Mouse (Mus musculus): ENCODE data around the gene Kantr. TPM values are rescaled to one million over a fixed set of nuclear protein-coding genes. Genes with fewer than 3 reads are reported as not detected.

Kantr gene
- 44.1 TPM in 2 replicates for polyA plus RNA-seq (2015; fragmentation: Nextera tagmentation; extraction: Ambion mirVana)

DNA sequence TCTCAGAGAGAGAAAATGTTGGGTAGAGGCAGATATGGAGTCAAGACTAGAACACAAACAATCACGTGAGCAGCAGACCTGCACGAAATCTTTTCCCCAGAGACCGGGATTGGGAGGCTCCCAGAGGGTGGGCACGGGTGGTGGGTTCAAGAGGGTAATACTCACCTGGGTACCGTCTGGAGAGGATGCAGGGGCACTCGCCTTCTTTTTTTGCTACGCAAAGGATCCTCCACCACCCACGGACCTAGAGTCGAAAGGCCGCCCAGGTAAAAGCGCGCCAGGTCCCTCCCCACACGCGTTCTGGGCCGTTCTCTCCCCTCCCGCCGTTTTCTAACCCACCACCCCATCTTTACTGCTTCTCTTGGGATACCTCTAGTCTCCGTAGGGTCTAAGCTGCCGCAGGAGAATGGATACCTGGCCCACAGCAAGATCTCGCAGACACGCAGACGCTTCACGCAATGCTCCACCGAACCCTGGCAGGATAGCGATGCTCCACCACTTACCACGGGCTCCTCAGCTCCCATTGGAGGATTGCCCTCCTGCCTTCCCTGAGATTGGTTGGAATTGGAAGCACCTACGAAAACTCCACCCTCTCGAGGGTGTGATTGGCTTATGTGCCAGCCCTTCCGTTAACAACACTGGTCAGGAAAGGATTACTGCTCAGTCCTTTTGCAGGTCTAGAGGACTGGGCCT is at the start of gene Kantr:
Gene Kantr (minus strand): TSS at position 500 of the 693 bp plus-strand sequence.
- no peaks in the 10 kb centered on the region for H3K36me3 ChIP-seq (ENCODE audit: control insufficient read depth, insufficient read depth, low read length)
- 14% methylated on average over 28 of the region's 29 CpGs for WGBS
- H3K27ac ChIP-seq (ENCODE audit: low read length), result peak within 1 kb of the TSS; percentile 80
- peak; percentile 99 for ATAC-seq
- peak within 1 kb of the TSS; percentile 54 for H3K4me2 ChIP-seq (ENCODE audit: low read length)
- H3K9me3 ChIP-seq (replicated peaks; ENCODE audit: control insufficient read depth, low read length, poor library complexity, severe bottlenecking), result no peaks in the 10 kb centered on the region
- peaks cover 8% of the 10 kb centered on the region for H3K4me1 ChIP-seq (ENCODE audit: control insufficient read depth, insufficient read depth, low read length)
- peak within 1 kb of the TSS; percentile 58 for H3K9ac ChIP-seq (ENCODE audit: low read depth, low read length)
- H3K27me3 ChIP-seq (ENCODE audit: control insufficient read depth, insufficient read depth, low read depth, low read length), result peaks cover 24% of the 10 kb centered on the region
- H3K4me3 ChIP-seq (ENCODE audit: low read depth, low read length), result peak within 1 kb of the TSS; percentile 53

GRCm38 (mm10) chrX:152368397-152369273 is 41.3 kb upstream of the Kantr start, which contains the start of gene Gpr173:
TSS of gene Gpr173 (minus strand) at chrX:152368704.
- H3K27me3 ChIP-seq (ENCODE audit: control insufficient read depth, insufficient read depth, low read depth, low read length), result peaks cover 15% of the 10 kb centered on the region
- H3K4me2 ChIP-seq (ENCODE audit: low read length), result peak within 1 kb of the TSS; percentile 71
- 16% methylated on average over 19 of the region's 24 CpGs for WGBS
- peak; percentile 96 for ATAC-seq
- H3K9me3 ChIP-seq (replicated peaks; ENCODE audit: control insufficient read depth, low read length, poor library complexity, severe bottlenecking), result no peaks in the 10 kb centered on the region
- peak within 1 kb of the TSS; percentile 87 for H3K27ac ChIP-seq (ENCODE audit: low read length)
- peaks cover 23% of the 10 kb centered on the region for H3K4me1 ChIP-seq (ENCODE audit: control insufficient read depth, insufficient read depth, low read length)
- no peaks in the 10 kb centered on the region for H3K36me3 ChIP-seq (ENCODE audit: control insufficient read depth, insufficient read depth, low read length)
- peak within 1 kb of the TSS; percentile 59 for H3K4me3 ChIP-seq (ENCODE audit: low read depth, low read length)
- peak within 1 kb of the TSS; percentile 72 for H3K9ac ChIP-seq (ENCODE audit: low read depth, low read length)

GRCm38 (mm10) chrX:152368054-152368396 is 40.7 kb upstream of the Kantr start:
- peak overlapping the region; percentile 59 for H3K4me3 ChIP-seq (ENCODE audit: low read depth, low read length)
- H3K36me3 ChIP-seq (ENCODE audit: control insufficient read depth, insufficient read depth, low read length), result no peaks in the 10 kb centered on the region
- H3K27ac ChIP-seq (ENCODE audit: low read length), result peak overlapping the region; percentile 87
- ATAC-seq, result peak; percentile 53
- H3K9me3 ChIP-seq (replicated peaks; ENCODE audit: control insufficient read depth, low read length, poor library complexity, severe bottlenecking), result no peaks in the 10 kb centered on the region
- peaks cover 15% of the 10 kb centered on the region for H3K27me3 ChIP-seq (ENCODE audit: control insufficient read depth, insufficient read depth, low read depth, low read length)
- peak overlapping the region; percentile 71 for H3K4me2 ChIP-seq (ENCODE audit: low read length)
- WGBS, result 36% methylated on average over 4 of the region's 4 CpGs
- H3K9ac ChIP-seq (ENCODE audit: low read depth, low read length), result peak overlapping the region; percentile 72
- H3K4me1 ChIP-seq (ENCODE audit: control insufficient read depth, insufficient read depth, low read length), result peaks cover 23% of the 10 kb centered on the region

GRCm38 (mm10) chrX:152366418-152366817 is 39.1 kb upstream of the Kantr start:
- peak overlapping the region; percentile 71 for H3K4me2 ChIP-seq (ENCODE audit: low read length)
- ATAC-seq, result no peak
- 70% methylated on average over 2 of the region's 2 CpGs for WGBS
- no peak overlapping the region for H3K27ac ChIP-seq (ENCODE audit: low read length)
- no peaks in the 10 kb centered on the region for H3K36me3 ChIP-seq (ENCODE audit: control insufficient read depth, insufficient read depth, low read length)
- peak overlapping the region; percentile 59 for H3K4me3 ChIP-seq (ENCODE audit: low read depth, low read length)
- no peaks in the 10 kb centered on the region for H3K9me3 ChIP-seq (replicated peaks; ENCODE audit: control insufficient read depth, low read length, poor library complexity, severe bottlenecking)
- H3K27me3 ChIP-seq (ENCODE audit: control insufficient read depth, insufficient read depth, low read depth, low read length), result peaks cover 15% of the 10 kb centered on the region
- no peak overlapping the region for H3K9ac ChIP-seq (ENCODE audit: low read depth, low read length)
- H3K4me1 ChIP-seq (ENCODE audit: control insufficient read depth, insufficient read depth, low read length), result peaks cover 23% of the 10 kb centered on the region

DNA sequence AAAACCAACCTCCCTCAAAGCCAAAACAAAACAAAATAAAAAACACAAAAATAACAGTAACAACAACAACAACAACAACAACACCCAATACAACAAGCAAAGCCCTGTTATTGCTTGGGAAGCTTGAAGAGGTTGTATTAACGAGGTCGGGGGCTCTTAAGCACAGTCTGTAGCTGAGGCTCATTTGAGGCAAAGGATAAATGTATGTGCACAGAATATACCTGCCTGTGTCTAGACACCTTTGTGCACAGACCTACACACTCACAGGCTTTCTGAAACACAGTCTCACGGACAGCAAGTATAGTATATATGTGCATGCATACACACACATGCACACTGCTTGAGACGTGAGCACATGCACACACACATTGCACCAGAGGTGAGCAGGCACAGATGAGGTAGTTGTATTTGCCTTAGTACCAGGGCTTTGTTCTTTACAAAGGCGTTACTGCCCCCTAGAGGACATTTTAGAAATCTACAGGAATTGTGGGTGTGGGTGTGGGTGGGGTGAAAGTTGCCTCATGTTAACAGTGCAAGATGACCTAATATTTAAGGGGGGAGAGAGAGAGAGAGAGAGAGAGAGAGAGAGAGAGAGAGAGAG is 25.4 kb upstream of the Kantr start:
- H3K27me3 ChIP-seq (ENCODE audit: control insufficient read depth, insufficient read depth, low read depth, low read length), result peaks cover 14% of the 10 kb centered on the region
- peak; percentile 82 for ATAC-seq
- no peak overlapping the region for H3K4me2 ChIP-seq (ENCODE audit: low read length)
- H3K4me3 ChIP-seq (ENCODE audit: low read depth, low read length), result no peak overlapping the region
- H3K36me3 ChIP-seq (ENCODE audit: control insufficient read depth, insufficient read depth, low read length), result no peaks in the 10 kb centered on the region
- no peak overlapping the region for H3K27ac ChIP-seq (ENCODE audit: low read length)
- no peaks in the 10 kb centered on the region for H3K9me3 ChIP-seq (replicated peaks; ENCODE audit: control insufficient read depth, low read length, poor library complexity, severe bottlenecking)
- no peaks in the 10 kb centered on the region for H3K4me1 ChIP-seq (ENCODE audit: control insufficient read depth, insufficient read depth, low read length)
- H3K9ac ChIP-seq (ENCODE audit: low read depth, low read length), result no peak overlapping the region
- WGBS, result 24% methylated on average over 5 of the region's 5 CpGs

GRCm38 (mm10) chrX:152347041-152347440 is 19.7 kb upstream of the Kantr start:
- no peak overlapping the region for H3K9ac ChIP-seq (ENCODE audit: low read depth, low read length)
- no peaks in the 10 kb centered on the region for H3K9me3 ChIP-seq (replicated peaks; ENCODE audit: control insufficient read depth, low read length, poor library complexity, severe bottlenecking)
- H3K4me3 ChIP-seq (ENCODE audit: low read depth, low read length), result no peak overlapping the region
- H3K4me2 ChIP-seq (ENCODE audit: low read length), result no peak overlapping the region
- no peak overlapping the region for H3K27ac ChIP-seq (ENCODE audit: low read length)
- whole genome bisulfite sequencing, result 98% methylated on average over 14 of the region's 14 CpGs
- no peak for ATAC-seq
- H3K4me1 ChIP-seq (ENCODE audit: control insufficient read depth, insufficient read depth, low read length), result 0 out of 2 replicates have a peak, but pooled peaks cover 2% of the 10 kb centered on the region
- peaks cover 19% of the 10 kb centered on the region for H3K27me3 ChIP-seq (ENCODE audit: control insufficient read depth, insufficient read depth, low read depth, low read length)
- no peaks in the 10 kb centered on the region for H3K36me3 ChIP-seq (ENCODE audit: control insufficient read depth, insufficient read depth, low read length)

DNA sequence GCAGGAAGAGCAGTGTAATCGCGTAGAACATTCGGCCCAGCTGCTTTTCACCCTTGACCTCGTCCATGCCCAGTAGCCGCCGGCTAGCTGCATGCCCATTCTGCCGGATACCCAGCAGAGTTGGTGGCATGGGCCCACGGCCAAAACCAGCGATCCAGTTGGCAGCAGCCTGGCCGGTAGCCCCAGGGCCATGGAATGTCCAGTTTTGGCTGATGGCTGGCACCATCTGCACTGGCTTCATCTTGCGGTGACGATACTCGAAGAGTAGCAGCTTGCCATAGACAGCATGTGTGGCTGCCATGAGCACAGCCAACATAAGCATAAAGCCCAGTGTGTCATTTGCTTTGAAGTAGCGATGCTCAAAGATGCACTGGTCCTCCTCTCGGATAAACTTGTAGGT is 19.3 kb upstream of the Kantr start:
- H3K9me3 ChIP-seq (replicated peaks; ENCODE audit: control insufficient read depth, low read length, poor library complexity, severe bottlenecking), result no peaks in the 10 kb centered on the region
- H3K27ac ChIP-seq (ENCODE audit: low read length), result no peak overlapping the region
- H3K27me3 ChIP-seq (ENCODE audit: control insufficient read depth, insufficient read depth, low read depth, low read length), result peaks cover 19% of the 10 kb centered on the region
- no peak overlapping the region for H3K9ac ChIP-seq (ENCODE audit: low read depth, low read length)
- H3K4me2 ChIP-seq (ENCODE audit: low read length), result no peak overlapping the region
- H3K4me1 ChIP-seq (ENCODE audit: control insufficient read depth, insufficient read depth, low read length), result 0 out of 2 replicates have a peak, but pooled peaks cover 2% of the 10 kb centered on the region
- no peaks in the 10 kb centered on the region for H3K36me3 ChIP-seq (ENCODE audit: control insufficient read depth, insufficient read depth, low read length)
- ATAC-seq, result no peak
- H3K4me3 ChIP-seq (ENCODE audit: low read depth, low read length), result no peak overlapping the region
- 92% methylated on average over 15 of the region's 15 CpGs for WGBS

DNA sequence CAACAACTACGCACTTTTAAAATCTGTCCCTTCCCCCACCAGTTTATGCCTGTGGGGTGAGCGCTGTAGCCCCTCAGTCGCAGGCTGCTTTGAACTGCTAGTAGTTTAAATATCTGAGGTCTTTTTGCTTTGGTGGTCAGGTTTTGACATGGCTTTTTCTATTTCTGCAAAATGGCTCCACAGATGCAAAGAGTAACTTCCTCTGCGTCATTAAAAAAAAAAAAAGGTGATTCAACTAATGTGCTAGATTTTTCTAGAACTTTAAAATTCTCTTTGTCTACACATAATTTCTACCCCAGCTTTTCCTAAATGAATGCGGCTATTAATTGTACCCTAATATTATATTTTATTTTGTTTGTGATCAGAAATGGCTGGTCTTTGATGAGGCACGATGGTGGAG is 15.6 kb upstream of the Kantr start:
- 34% methylated on average over 6 of the region's 6 CpGs for WGBS
- H3K4me2 ChIP-seq (ENCODE audit: low read length), result peak overlapping the region; percentile 41
- H3K27me3 ChIP-seq (ENCODE audit: control insufficient read depth, insufficient read depth, low read depth, low read length), result peaks cover 26% of the 10 kb centered on the region
- peak overlapping the region; percentile 17; the same call in 1 of the 2 replicates for H3K9ac ChIP-seq (ENCODE audit: low read depth, low read length)
- H3K4me1 ChIP-seq (ENCODE audit: control insufficient read depth, insufficient read depth, low read length), result peaks cover 15% of the 10 kb centered on the region
- peak overlapping the region; percentile 29 for H3K4me3 ChIP-seq (ENCODE audit: low read depth, low read length)
- ATAC-seq, result no peak
- no peaks in the 10 kb centered on the region for H3K9me3 ChIP-seq (replicated peaks; ENCODE audit: control insufficient read depth, low read length, poor library complexity, severe bottlenecking)
- peak overlapping the region; percentile 78 for H3K27ac ChIP-seq (ENCODE audit: low read length)
- H3K36me3 ChIP-seq (ENCODE audit: control insufficient read depth, insufficient read depth, low read length), result no peaks in the 10 kb centered on the region
